Mouse (Mus musculus) lung, embryonic 14.5 days (tissue): ENCODE data around the gene Zmynd12. TPM values are rescaled to one million over a fixed set of nuclear protein-coding genes. Genes with fewer than 3 reads are reported as not detected.

Source experiments
- ATAC-seq: fragments of 200-750 bp; cut with Nextera tagmentation; 2 replicates; pipeline ENCODE4 v1.8.0; 2017; ENCODE audit warnings: mild to moderate bottlenecking, moderate TSS enrichment, moderate library complexity; ENCODE audit not compliant: insufficient read depth
- DNase-seq: peaks from one replicate; pipeline ENCODE4 v3.0.0-alpha.2; 2015
- H3K27ac ChIP-seq: fragments of 300-500 bp; sonication (generic); 2 replicates; pipeline ENCODE4 v1.5.1; 2014; ENCODE audit warnings: low read depth, mild to moderate bottlenecking, moderate library complexity
- H3K27me3 ChIP-seq: fragments of 300-500 bp; sonication (generic); 2 replicates; pipeline ENCODE4 v1.6.1; 2014; ENCODE audit warnings: low read length, control low read depth; ENCODE audit not compliant: insufficient read depth
- H3K36me3 ChIP-seq: fragments of 300-500 bp; sonication (generic); 2 replicates; pipeline ENCODE4 v1.6.1; 2014; ENCODE audit warnings: control low read depth; ENCODE audit not compliant: insufficient read depth
- H3K4me1 ChIP-seq: fragments of 300-500 bp; sonication (generic); 2 replicates; pipeline ENCODE4 v1.6.1; 2014; ENCODE audit warnings: antibody characterized with exemption, control low read depth; ENCODE audit not compliant: insufficient read depth
- H3K4me2 ChIP-seq: fragments of 300-500 bp; sonication (generic); 2 replicates; pipeline ENCODE4 v1.6.1; 2014; ENCODE audit warnings: mild to moderate bottlenecking
- H3K4me3 ChIP-seq: fragments of 300-500 bp; sonication (generic); 2 replicates; pipeline ENCODE4 v1.5.1; 2014; ENCODE audit warnings: low read depth, low read length
- H3K9ac ChIP-seq: fragments of 300-500 bp; sonication (generic); 2 replicates; pipeline ENCODE4 v1.6.1; 2014
- H3K9me3 ChIP-seq: fragments of 300-500 bp; sonication (generic); 2 replicates; pipeline ENCODE4 v1.6.1; 2016; ENCODE audit warnings: low read depth, low read length, control low read depth
- CTCF ChIP-seq: IDR thresholded peaks from 2 replicates; pipeline ENCODE4 v1.5.1; 2016; ENCODE audit warnings: antibody characterized with exemption, low read depth
- WGBS: fragments of 180-500 bp; shearing (Covaris S2); extraction: QIAGEN DNeasy Blood & Tissue Kit; methylation state at CpG from one replicate; pipeline ENCODE4 v1.1.7; 2014; 5-methylcytosine and 5-hydroxymethylcytosine counted together
- polyA plus RNA-seq: library from polyadenylated mRNA; unstranded; fragments of >200 nt; fragmentation: Nextera tagmentation; extraction: Ambion mirVana; gene quantifications from 2 replicates; pipeline ENCODE4 v1.2.1, GENCODE M21; 2014

Zmynd12 gene
- polyA plus RNA-seq, 1 experiment from 2014 or later: 0.16 TPM

DNA sequence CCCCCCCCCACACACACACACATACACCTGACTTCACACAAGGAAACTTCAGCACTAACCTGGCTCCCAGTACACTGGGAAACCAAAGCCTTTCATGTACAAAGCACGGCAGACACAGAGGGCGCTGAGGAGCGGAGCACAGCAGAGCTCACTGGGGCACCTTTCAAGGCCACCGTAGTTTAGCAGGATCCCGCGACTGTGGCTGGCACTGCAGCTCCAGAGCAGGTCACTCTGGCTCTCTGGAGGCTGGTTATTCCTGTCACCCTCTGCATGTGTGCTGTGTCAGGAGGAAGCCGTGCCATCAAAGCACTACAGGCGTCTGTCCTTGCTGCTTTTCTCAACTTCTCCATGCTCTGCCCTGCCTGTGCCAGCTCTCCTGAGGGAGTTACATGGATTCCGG is 60.4 kb downstream of the Zmynd12 start:
- H3K4me3 ChIP-seq: no peak overlapping the region
- no peak for TF ChIP-seq CTCF
- no peak overlapping the region for H3K4me2 ChIP-seq
- no peaks in the 10 kb centered on the region for H3K9me3 ChIP-seq
- DNase-seq: no peak
- ATAC-seq: no peak
- no peak overlapping the region for H3K27ac ChIP-seq
- no peaks in the 10 kb centered on the region for H3K4me1 ChIP-seq
- no peaks in the 10 kb centered on the region for H3K36me3 ChIP-seq
- no peaks in the 10 kb centered on the region for H3K27me3 ChIP-seq
- 50% methylated on average over 9 of the region's 9 CpGs for WGBS
- no peak overlapping the region for H3K9ac ChIP-seq

DNA sequence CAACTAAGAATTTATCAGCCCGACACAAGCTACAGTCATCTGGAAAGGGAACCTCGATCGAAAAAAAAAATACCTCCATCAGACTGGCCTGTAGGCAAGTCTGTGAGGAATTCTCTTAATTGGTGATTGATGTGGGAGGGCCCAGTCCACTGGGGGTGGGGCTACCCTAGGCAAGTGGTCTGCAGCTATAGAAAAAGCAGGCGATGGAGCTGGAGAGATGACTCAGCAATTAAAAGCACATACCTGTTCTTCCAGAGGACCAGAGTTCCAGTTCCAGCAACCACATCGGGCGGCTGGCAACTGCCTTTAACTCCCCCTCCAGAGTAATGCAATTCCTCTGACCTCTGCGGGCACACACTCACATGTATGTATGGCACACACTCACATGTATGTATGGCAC is 62.3 kb downstream of the Zmynd12 start:
- no peaks in the 10 kb centered on the region for H3K9me3 ChIP-seq
- H3K4me1 ChIP-seq: no peaks in the 10 kb centered on the region
- H3K27ac ChIP-seq: no peak overlapping the region
- no peak for ATAC-seq
- H3K27me3 ChIP-seq: no peaks in the 10 kb centered on the region
- H3K4me2 ChIP-seq: no peak overlapping the region
- 67% methylated on average over 7 of the region's 7 CpGs for WGBS
- no peak overlapping the region for H3K9ac ChIP-seq
- no peak overlapping the region for H3K4me3 ChIP-seq
- no peak for DNase-seq
- H3K36me3 ChIP-seq: no peaks in the 10 kb centered on the region
- no peak for TF ChIP-seq CTCF

- no peak overlapping the region for H3K27ac ChIP-seq
- H3K27me3 ChIP-seq: peaks cover 24% of the 10 kb centered on the region
- H3K4me1 ChIP-seq: no peaks in the 10 kb centered on the region
- no peak overlapping the region for H3K4me2 ChIP-seq
- H3K9ac ChIP-seq: no peak overlapping the region
- no peaks in the 10 kb centered on the region for H3K36me3 ChIP-seq
- no peaks in the 10 kb centered on the region for H3K9me3 ChIP-seq
- 87% methylated on average over 10 of the region's 10 CpGs for WGBS
- no peak for DNase-seq
- no peak overlapping the region for H3K4me3 ChIP-seq
- ATAC-seq: no peak
- no peak for TF ChIP-seq CTCF
Measured at GRCm38 (mm10) chr4:119489666-119490065, 67.1 kb downstream of the Zmynd12 start.

- Histone ChIP-seq H3K9ac (no peak overlapping the region), H3K4me3 (no peak overlapping the region), H3K9me3 (no peaks in the 10 kb centered on the region), H3K27ac (no peak overlapping the region), H3K4me1 (no peaks in the 10 kb centered on the region), H3K4me2 (no peak overlapping the region), H3K36me3 (no peaks in the 10 kb centered on the region), H3K27me3 (peaks cover 24% of the 10 kb centered on the region)
- ATAC-seq (no peak), DNase-seq (peak; percentile 54)
- WGBS: 72% methylated on average over 3 of the region's 3 CpGs
- TF ChIP-seq CTCF: peak; percentile 51
Measured at GRCm38 (mm10) chr4:119490806-119491205, 68.2 kb downstream of the Zmynd12 start.

DNA sequence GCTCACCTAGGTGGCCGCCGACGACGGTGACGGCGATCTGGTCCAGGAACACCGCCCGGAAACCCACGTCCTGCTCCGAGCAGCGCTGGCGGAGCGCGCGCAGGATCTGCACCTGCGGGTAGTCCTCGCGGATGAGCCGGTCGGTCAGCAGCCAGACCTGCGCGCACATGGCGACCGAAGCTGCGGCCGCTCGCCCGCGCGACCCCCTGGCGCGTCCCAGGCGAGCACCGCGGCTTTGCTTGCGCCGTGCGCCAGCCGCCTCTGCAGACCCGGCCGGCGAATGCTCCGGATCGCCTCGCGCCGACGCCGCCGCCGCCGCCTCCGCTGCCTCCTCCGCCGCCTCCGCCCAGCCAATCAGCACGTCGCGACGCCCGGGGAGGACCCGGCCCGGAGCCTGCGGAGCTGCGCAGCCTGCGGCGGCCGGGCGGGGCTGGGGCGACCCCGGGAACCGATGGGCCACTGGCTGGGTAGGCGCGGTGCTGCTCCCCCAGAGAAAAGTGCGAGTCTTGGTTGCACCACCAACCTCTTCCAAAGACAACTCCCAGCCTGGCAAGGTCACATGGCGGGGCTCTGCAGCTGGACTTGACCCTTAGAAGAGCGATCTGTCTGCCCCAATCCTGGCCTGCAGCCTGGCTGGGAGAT is 69.8 kb downstream of the Zmynd12 start, which contains the start of gene Rimkla:
TSS of gene Rimkla (minus strand) at position 338 of the 642 bp plus-strand sequence.
- peaks cover 24% of the 10 kb centered on the region for H3K27me3 ChIP-seq
- no peaks in the 10 kb centered on the region for H3K4me1 ChIP-seq
- no peak within 1 kb of the TSS for H3K27ac ChIP-seq
- H3K36me3 ChIP-seq: no peaks in the 10 kb centered on the region
- H3K9ac ChIP-seq: peak within 1 kb of the TSS; percentile 54
- ATAC-seq (peak; percentile 91), DNase-seq (peak; percentile 79)
- peak within 1 kb of the TSS; percentile 57 for H3K4me3 ChIP-seq
- no peaks in the 10 kb centered on the region for H3K9me3 ChIP-seq
- peak within 1 kb of the TSS; percentile 88 for H3K4me2 ChIP-seq
- WGBS: under 1% methylated on average over 77 of the region's 77 CpGs
- no peak for TF ChIP-seq CTCF

- H3K4me1 ChIP-seq: no peaks in the 10 kb centered on the region
- H3K36me3 ChIP-seq: no peaks in the 10 kb centered on the region
- peak overlapping the region; percentile 88 for H3K4me2 ChIP-seq
- peak overlapping the region; percentile 57 for H3K4me3 ChIP-seq
- TF ChIP-seq CTCF: no peak
- WGBS: 29% methylated on average over 10 of the region's 10 CpGs
- H3K9me3 ChIP-seq: no peaks in the 10 kb centered on the region
- DNase-seq (no peak), ATAC-seq (peak; percentile 45; the same call in 1 of the 2 replicates)
- peaks cover 24% of the 10 kb centered on the region for H3K27me3 ChIP-seq
- no peak overlapping the region for H3K9ac ChIP-seq
- no peak overlapping the region for H3K27ac ChIP-seq
Measured at GRCm38 (mm10) chr4:119492933-119493327, 70.3 kb downstream of the Zmynd12 start.

DNA sequence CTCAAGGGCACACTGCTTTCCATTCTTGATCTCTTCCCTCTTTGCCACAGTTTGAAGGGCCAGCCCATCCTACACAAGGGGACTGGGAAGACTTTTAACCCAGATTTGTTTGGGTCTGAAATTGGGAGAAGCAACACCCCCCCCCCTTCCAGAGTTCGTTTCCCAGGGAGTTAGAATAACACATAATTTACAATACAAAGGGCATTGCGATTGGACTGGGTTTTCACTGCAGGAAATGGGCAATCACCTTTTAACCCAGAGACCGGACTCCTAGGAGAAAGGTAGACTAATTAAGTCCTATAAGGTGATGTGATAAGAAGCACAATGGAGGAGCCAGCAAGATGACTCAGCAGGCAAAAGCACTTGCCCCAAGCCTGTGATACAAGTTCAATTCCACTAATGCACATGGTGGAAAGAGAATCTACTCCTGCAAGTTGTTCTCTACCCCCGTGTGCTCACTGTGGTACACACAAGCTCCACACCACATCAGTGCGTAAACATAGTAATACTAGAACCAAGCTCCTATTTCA is 75.8 kb downstream of the Zmynd12 start:
- DNase-seq (no peak), ATAC-seq (no peak)
- no peak overlapping the region for H3K4me2 ChIP-seq
- no peak overlapping the region for H3K27ac ChIP-seq
- no peaks in the 10 kb centered on the region for H3K36me3 ChIP-seq
- TF ChIP-seq CTCF: no peak
- no peak overlapping the region for H3K9ac ChIP-seq
- 58% methylated on average over 5 of the region's 5 CpGs for WGBS
- H3K9me3 ChIP-seq: no peaks in the 10 kb centered on the region
- H3K27me3 ChIP-seq: peaks cover 2% of the 10 kb centered on the region; the same call in 1 of the 2 replicates
- no peak overlapping the region for H3K4me3 ChIP-seq
- H3K4me1 ChIP-seq: no peaks in the 10 kb centered on the region
